Mouse (Mus musculus): ENCODE results near the gene Elmod3.

The Elmod3 gene

DNA sequence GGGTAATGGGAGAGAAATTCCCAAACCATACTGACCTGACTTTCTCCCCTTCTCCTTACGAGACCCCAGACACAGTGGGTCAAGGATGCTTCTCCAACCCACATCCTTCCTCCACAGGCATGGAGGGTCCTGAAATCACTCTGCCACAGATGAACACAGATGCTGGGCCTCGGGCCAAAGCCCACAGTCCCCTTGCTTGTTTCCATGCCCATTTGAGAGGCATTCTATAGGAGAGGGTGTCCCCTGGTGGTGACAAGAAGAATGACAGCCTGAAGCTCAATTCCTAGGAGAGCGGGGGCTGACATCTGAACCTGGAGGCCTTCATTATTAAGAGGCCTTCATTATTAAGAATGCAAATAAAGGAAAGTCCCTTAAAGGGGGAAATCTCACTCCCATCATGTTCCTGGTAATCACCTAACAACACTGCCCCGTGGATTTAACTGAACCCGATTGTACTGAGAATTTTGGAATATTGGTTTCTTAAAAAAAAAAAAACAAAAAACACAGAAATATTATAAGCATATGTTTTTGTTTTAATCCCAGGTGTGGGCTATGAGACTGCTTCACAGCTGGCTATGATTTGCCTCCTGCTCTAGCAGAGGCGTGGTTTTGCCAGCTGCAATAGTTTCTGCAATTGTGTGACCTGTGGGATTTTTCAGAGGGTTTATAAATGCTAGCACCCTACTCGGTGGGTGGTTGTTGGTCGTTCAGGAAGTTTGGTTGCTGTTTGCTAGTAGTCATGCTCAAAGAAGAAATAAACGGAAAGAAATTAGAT, 64.0 kb downstream of the Elmod3 start:
- peak; percentile 89 for DNase-seq (ENCODE audit: low read depth, low spot score)

DNA sequence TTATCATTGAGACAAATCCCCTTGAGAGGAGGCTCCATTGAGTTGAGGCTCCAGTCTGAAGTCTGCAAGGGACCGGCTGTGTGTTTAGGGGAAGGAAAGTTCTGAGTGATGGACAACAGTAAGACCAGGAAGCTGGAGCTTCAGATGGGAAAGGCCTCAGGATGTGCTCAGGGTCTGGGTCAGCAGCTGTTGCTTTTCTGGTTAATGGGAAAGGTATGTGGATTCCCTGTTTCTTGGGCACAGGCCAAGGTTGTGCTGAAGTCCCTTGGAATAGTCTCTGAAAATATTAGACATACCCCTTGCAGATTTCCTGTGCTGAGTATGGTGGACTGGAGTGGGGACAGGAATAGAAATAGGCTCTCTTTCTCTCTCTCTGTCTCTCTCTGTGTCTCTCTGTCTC, 64.7 kb downstream of the Elmod3 start:
- DNase-seq (ENCODE audit: low read depth, low spot score) = peak; percentile 73

DNA sequence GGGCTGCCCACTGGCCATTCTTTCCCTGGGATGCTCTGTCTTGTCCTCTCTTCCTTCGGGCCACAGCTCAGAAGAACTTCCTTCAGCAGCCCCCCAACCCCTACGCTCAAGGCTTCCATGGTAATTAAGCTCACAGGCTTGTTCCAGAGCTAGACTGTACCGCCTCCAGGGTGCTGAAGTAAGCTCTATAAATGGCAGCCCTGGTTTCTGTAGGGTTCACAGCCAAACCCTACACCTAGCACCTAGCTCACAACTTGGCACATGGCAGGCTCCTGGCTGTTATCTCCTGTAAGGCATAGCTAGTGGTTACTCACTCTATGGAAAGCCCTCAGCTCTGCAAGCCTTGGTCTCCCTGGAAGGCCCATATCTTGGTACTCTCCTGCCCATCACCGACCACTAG, 65.6 kb downstream of the Elmod3 start:
- DNase-seq (ENCODE audit: low read depth, low spot score) = no peak

DNA sequence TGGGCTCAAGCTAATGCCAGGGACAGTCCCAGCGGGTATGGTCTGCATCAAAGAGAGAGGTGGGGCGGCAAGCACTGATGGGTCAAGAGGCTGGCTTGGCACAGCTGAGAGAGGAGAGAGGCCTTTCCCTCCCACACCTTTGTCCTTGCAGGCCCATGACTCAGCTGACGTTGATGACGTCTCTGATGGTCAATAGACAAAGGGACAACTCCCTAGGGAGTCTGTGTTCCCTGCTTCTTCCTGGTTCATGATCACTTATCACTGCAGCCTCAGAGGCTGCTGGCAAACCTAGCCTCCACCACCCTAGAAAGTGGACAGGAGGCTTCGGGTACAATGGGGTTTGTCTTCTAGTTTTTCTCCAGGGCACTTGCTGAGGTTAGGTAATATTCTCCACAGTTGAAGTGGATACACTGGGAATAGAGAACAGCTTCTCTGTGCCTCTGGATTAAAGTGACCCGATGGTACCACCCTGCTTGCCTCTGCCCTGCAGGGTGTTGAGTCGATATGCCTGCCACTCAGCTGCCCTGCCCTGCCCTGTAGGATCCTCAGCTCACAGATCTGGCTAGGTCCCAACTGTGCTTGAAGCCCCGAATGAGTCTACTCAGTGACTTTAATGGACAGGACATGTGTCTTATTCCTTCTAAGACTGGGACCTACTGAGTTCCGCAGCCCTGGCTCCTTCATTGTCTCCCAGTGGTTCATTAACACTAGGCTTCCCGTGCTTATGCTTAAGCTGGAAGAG, 69.6 kb downstream of the Elmod3 start:
- peak; percentile 67 for DNase-seq (ENCODE audit: low read depth, low spot score)

DNA sequence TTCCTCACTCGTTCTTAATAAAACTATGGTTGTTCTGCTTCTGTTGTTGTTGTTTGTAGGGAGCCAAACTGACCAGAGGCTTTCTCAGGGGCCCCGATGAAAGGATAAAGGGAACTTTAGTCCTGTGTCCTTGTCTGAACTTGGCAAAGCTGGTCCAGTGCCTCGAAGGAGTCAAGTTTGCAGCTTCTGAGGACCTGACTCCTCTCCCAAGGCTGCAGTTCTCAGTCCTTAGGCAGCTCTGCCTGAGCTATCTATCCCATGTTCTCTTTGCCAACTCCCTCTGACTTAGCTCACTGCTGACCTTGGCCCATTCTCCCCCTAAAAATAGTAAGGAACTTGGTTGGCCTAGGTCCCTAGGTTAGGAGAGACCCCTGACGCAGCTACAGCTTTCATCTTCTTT, 71.1 kb downstream of the Elmod3 start:
- no peak for DNase-seq (ENCODE audit: low read depth, low spot score)

DNA sequence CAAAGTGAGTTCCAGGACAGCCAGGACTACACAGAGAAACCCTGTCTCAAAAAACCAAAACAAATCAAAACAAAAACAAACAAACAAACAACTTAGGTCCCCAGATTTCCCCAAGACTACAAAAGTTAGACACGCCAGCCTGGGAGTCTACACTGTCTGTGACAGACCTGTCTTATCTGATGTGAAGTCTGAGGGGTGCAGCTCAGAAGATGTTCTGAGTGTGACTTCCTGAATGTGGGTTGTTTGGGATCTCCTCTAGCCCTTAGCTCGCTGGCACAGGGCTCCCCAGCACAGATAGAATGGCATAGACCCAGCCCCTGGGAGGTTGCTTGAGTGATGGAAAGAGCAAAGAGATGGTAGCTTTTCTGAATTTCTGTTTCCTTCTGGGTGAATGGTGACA, 74.1 kb downstream of the Elmod3 start:
- DNase-seq (ENCODE audit: low read depth, low spot score) = no peak

DNA sequence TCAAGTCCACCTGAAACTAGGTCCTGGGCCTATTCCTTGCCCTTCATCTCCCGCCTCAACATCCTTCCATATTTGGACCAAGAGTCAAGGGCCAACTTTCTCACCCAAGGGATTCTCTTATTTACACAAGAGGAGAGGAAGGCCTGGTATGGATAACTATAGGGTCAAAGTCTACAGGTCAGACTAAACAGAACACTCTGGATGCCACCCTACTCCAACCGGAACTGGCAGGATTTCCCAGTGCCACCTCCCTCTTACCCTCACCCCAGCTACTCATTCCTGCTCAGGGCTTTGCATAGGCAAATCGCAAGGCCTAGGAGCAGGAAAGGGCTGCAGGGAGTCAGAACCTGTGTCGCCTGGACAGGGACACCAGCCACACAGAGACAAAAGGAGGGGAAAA, 75.0 kb downstream of the Elmod3 start:
- no peak for DNase-seq (ENCODE audit: low read depth, low spot score)

DNA sequence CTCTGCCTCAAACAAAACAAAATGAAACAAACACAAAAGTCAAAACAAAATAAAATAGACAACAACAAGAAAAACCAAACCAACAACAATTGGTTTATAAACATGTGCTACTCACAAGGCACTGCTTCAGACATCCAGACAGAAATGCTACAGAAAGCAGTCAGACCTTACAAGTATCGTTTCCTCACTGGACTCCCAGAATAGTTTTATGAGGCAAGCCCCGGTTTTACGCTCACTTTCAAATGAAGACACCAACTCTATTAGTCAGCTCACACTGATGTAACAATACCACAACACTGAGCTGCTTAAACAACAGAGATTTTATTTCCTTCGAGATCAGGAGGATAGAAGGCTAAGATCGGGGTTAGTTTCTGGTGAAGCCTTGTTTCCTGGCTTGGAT, 75.9 kb downstream of the Elmod3 start:
- peak; percentile 68 for DNase-seq (ENCODE audit: low read depth, low spot score)

DNA sequence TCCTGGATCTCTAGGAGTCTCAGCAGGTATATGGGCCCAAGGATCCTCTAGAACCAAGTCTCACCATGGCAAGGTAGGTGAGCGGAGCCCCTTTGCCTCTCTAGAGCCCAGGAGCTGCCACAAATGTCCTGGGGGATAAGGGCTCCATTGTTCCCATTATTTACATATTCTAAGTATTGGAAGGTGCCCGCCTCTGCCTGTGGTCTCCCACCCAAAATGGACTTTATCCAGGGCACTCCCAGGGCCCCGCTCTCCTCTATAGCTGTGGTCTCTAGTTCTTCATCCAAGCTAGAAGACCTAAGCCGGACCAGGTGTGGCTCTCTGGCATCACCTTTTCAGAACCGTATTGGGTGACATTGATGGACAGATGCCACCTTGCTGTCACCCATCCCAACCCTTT, 76.6 kb downstream of the Elmod3 start, which contains the start of gene Sh2d6:
TSS of gene Sh2d6 (minus strand) at position 101 of the 400 bp plus-strand sequence.
- DNase-seq (ENCODE audit: low read depth, low spot score) = no peak

DNA sequence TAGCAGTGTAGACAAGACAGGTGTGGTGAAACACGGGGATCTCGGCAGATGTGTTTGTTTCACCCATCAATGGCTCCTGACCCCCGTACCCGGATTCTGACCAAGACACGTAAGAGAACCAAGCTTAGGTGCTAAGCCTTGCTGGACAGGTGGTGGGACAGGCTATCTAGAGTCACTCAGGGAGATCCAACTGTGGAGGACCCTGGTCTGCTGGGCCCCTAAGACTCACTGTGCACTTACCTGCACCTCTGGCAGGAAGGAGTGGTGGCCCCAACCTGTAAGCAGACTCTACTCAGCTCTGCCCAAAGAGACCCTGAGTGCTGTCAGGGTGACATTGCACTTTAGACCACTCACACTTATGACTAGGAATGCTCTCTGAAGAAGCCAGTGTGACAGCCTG, 77.3 kb downstream of the Elmod3 start:
- no peak for DNase-seq (ENCODE audit: low read depth, low spot score)

DNA sequence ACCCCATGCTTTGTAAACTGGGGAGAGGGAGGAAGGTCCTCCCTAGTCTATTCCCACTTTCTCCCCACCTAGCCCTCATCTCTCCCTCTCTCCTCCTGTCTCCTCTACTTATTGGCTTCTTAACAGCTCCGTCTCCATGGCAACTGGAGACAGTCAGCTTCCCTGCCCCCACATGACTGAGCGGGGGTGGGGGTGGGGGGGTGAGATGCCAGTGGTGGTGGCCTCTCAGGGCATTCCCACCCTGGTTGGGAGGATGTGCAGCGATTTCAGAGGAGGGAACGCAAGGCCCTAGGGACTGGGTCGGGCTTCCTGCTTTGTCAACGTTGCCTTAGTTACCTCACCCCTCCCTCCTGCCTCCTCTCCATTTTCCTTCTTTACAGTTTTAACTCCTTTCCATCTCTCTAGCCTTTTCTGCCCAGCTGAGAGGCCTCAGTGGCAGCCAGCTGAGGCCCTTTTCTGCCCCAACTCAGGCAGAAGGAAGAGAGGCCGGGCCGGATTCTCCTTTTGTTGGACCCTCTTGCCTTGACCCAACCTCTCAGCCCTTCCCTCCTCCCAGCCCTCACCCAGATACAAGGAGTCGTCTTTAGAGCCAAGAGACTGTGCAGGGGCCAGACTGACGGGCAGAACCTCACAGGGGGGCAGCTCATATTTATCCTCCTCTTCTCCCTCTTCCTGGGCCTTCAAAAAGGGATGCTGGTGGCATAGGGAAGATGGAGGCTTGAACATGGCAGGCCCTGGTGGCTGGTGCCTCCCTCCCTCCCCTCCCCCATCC, 78.1 kb downstream of the Elmod3 start:
- DNase-seq (ENCODE audit: low read depth, low spot score) = peak; percentile 89

DNA sequence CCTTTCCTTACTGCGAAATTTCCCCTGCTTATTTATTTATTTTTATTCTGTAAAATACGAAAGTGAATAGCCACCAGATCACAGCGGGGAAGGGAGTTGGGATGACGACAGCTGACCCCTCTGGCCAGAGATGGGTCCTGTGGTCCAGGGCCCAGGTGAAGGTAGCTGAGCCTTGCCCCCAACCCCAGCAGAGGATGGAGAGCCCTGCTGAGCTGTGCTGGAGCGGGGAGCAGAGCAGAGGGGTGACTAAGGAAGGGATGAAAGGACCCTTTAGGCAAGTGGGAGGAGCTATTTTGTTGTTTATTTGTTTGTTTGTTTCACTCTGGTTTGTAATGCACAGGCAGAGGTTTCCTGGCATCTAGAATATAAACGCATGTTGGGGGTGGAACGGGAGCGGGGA, 78.9 kb downstream of the Elmod3 start:
- no peak for DNase-seq (ENCODE audit: low read depth, low spot score)

DNA sequence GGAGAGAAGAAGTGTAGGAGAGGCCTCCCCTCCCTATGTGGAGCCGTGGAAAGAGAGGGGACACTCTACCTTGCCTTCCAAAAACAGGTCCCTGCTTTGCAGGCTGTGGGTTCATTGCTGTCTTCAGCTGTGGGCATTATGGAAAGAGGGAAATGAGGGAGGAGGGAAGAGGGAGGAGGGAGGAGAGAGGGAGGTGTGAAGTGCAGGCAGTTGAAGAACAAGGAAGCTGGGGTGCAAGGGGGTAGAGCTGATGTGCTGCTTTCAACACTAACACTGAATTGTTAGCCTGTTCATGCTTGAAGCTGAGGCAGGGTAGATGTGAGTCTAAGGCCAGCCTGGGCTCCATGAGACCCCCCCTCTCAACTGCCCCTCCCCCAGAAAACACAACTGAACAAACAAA, 79.4 kb downstream of the Elmod3 start:
- DNase-seq (ENCODE audit: low read depth, low spot score) = no peak
